22 mouse cellular contexts compared by ENCODE assay signal in the genomic region with DNA sequence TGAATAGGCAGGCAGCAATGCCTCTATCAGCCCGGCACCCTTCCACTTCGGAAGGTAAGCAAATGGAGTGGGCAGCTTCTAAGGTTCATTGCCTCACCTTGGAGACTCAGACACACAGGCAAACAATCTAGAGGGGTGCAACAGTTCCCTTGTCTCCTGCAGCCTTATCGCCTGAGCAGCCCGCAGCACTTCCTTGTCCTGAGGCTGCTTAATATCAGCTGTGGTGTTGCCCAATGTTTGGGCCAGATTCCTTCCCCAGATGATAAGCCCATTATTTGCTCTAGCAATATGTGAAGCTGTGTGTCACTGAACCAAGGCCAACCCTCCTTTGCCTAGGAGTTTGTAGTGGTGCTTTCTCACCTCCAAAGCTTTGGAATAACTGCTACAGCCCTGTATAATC. TPM values are rescaled to one million over a fixed set of nuclear protein-coding genes. Genes with fewer than 3 reads are reported as not detected.
A peak's percentile ranks its signal among the peaks of the same experiment; 100 is the strongest.
DNase-seq lines count a peak whose midpoint lies in the region; ATAC-seq and TF ChIP-seq lines count a peak whose summit lies in the region.
"Had no signal": no experiment of that assay in that cellular context is flagged by ENCODE, and none has a peak within 500 bp of the region (broad histone marks: within the 10 kb centered on the region; RNA-seq: fewer than 3 reads in every experiment).

No protein-coding gene starts in this region.

- no peak for TF ChIP-seq EP300 in lung, postnatal 0 days (IDR thresholded peaks at IDR 0.05)

- intact Hi-C loops in left cerebral cortex, postnatal 4 days (cut with DNase I): no loop called here

- H3K9me3 ChIP-seq in lung, postnatal 0 days (ENCODE audit: low read length): no peaks in the 10 kb centered on the region
- H3K9me3 ChIP-seq in intestine, postnatal 0 days (ENCODE audit: control insufficient read depth): no peaks in the 10 kb centered on the region
- no peaks in the 10 kb centered on the region for H3K9me3 ChIP-seq in stomach, embryonic 15.5 days
- H3K9me3 ChIP-seq in forebrain, embryonic 11.5 days (ENCODE audit: control insufficient read depth, low read length): no peaks in the 10 kb centered on the region
- H3K9me3 ChIP-seq: G1E; heart, embryonic 13.5 days; hindbrain, embryonic 10.5 days; limb, embryonic 12.5 days; neural tube, embryonic 13.5 days had no signal

- no peak for TF ChIP-seq CTCF in lung, postnatal 0 days (IDR thresholded peaks at IDR 0.05)
- TF ChIP-seq CTCF in lung, adult 2 months (IDR thresholded peaks at IDR 0.05; ENCODE audit: insufficient read depth, low read length): no peak
- TF ChIP-seq CTCF in intestine, postnatal 0 days (IDR thresholded peaks at IDR 0.05; ENCODE audit: low read depth): no peak

- peak; percentile 61 for DNase-seq in lung, postnatal 0 days (ENCODE audit: low spot score)
- no peak for DNase-seq in lung, adult 2 months
- no peak for DNase-seq in left cerebral cortex, postnatal 4 days
- no peak for DNase-seq in forebrain, embryonic 11.5 days (ENCODE audit: low spot score)
- DNase-seq: cerebellum, adult 9-10 months; gastrocnemius, postnatal 14 days; kidney, postnatal 10 days; retina, postnatal 1 day; right cerebral cortex, postnatal 4 days; thymus, adult 2 months had no signal

- peak; percentile 81 for ATAC-seq in lung, postnatal 0 days
- ATAC-seq in hematopoietic stem cell, adult 5-6 weeks (replicated peaks in 1 of 2; ENCODE audit: insufficient read depth in 1 of 2, low FRiP score in 2 of 2, low TSS enrichment in 1 of 2, low read depth in 1 of 2, poor library complexity in 2 of 2, severe bottlenecking in 2 of 2): peak; percentile 67 to 83
- ATAC-seq in intestine, postnatal 0 days: peak; percentile 65
- peak; percentile 93 for ATAC-seq in stomach, embryonic 15.5 days (ENCODE audit: insufficient read depth, low FRiP score, low read depth)
- no peak for ATAC-seq in forebrain, embryonic 11.5 days (replicated peaks; ENCODE audit: low FRiP score)
- ATAC-seq: CD4-positive, CD25-positive, alpha-beta regulatory T cell, adult 4 months; inflammation-experienced regulatory T-cells, adult 6 months had no signal

- no peak overlapping the region for H3K27ac ChIP-seq in lung, postnatal 0 days (ENCODE audit: low read length)
- no peak overlapping the region for H3K27ac ChIP-seq in intestine, postnatal 0 days (ENCODE audit: low read depth, low read length)
- H3K27ac ChIP-seq in stomach, embryonic 15.5 days: no peak overlapping the region
- no peak overlapping the region for H3K27ac ChIP-seq in forebrain, embryonic 11.5 days (ENCODE audit: low read depth, low read length)
- H3K27ac ChIP-seq: heart, embryonic 13.5 days; hindbrain, embryonic 10.5 days; left cerebral cortex, adult 2 months; limb, embryonic 12.5 days; neural tube, embryonic 13.5 days had no signal

- no peak overlapping the region for H3K4me2 ChIP-seq in lung, postnatal 0 days (replicated peaks; ENCODE audit: low read depth, low read length)
- H3K4me2 ChIP-seq in intestine, postnatal 0 days (replicated peaks; ENCODE audit: low read depth): no peak overlapping the region
- no peak overlapping the region for H3K4me2 ChIP-seq in stomach, embryonic 15.5 days
- no peak overlapping the region for H3K4me2 ChIP-seq in forebrain, embryonic 11.5 days (ENCODE audit: low read depth, low read length, severe bottlenecking)
- H3K4me2 ChIP-seq: heart, embryonic 13.5 days; limb, embryonic 12.5 days; midbrain, embryonic 11.5 days; neural tube, embryonic 13.5 days had no signal

- H3K4me1 ChIP-seq in lung, postnatal 0 days (ENCODE audit: insufficient read depth, low read depth, low read length): no peaks in the 10 kb centered on the region
- H3K4me1 ChIP-seq in lung, adult 2 months (ENCODE audit: control insufficient read depth, insufficient read depth, low read length): no peaks in the 10 kb centered on the region
- no peaks in the 10 kb centered on the region for H3K4me1 ChIP-seq in intestine, postnatal 0 days (replicated peaks; ENCODE audit: control insufficient read depth, insufficient read depth, low read length)
- no peaks in the 10 kb centered on the region for H3K4me1 ChIP-seq in stomach, embryonic 15.5 days
- H3K4me1 ChIP-seq in forebrain, embryonic 11.5 days (replicated peaks; ENCODE audit: control insufficient read depth, insufficient read depth, low read length): no peaks in the 10 kb centered on the region
- H3K4me1 ChIP-seq: heart, embryonic 13.5 days; hindbrain, embryonic 10.5 days; limb, embryonic 12.5 days; neural tube, embryonic 13.5 days had no signal

- no peaks in the 10 kb centered on the region for H3K27me3 ChIP-seq in lung, postnatal 0 days (replicated peaks; ENCODE audit: insufficient read depth, low read length)
- no peaks in the 10 kb centered on the region for H3K27me3 ChIP-seq in intestine, postnatal 0 days (replicated peaks; ENCODE audit: control insufficient read depth, insufficient read depth, low read length)
- H3K27me3 ChIP-seq in stomach, embryonic 15.5 days (replicated peaks): no peaks in the 10 kb centered on the region
- H3K27me3 ChIP-seq in forebrain, embryonic 11.5 days (ENCODE audit: control insufficient read depth, insufficient read depth, low read length): no peaks in the 10 kb centered on the region
- H3K27me3 ChIP-seq: heart, embryonic 13.5 days; limb, embryonic 12.5 days had no signal

- no peak overlapping the region for H3K4me3 ChIP-seq in lung, postnatal 0 days (ENCODE audit: low read depth, low read length)
- no peak overlapping the region for H3K4me3 ChIP-seq in lung, adult 2 months (replicated peaks; ENCODE audit: extremely low read depth, low read depth, low read length)
- H3K4me3 ChIP-seq in intestine, postnatal 0 days (ENCODE audit: low read depth, low read length): no peak overlapping the region
- H3K4me3 ChIP-seq in stomach, embryonic 15.5 days (replicated peaks): no peak overlapping the region
- no peak overlapping the region for H3K4me3 ChIP-seq in forebrain, embryonic 11.5 days (ENCODE audit: low read depth, low read length)
- H3K4me3 ChIP-seq: heart, embryonic 13.5 days; hindbrain, embryonic 10.5 days; left cerebral cortex, adult 2 months; limb, embryonic 12.5 days; neural tube, embryonic 13.5 days had no signal

- no peak overlapping the region for H3K9ac ChIP-seq in lung, postnatal 0 days (replicated peaks; ENCODE audit: low read depth)
- H3K9ac ChIP-seq in intestine, postnatal 0 days (ENCODE audit: low read depth, low read length): no peak overlapping the region
- H3K9ac ChIP-seq in stomach, embryonic 15.5 days: no peak overlapping the region
- H3K9ac ChIP-seq in forebrain, embryonic 11.5 days (ENCODE audit: low read length): no peak overlapping the region
- H3K9ac ChIP-seq: heart, embryonic 13.5 days; limb, embryonic 12.5 days; neural tube, embryonic 13.5 days had no signal

- H3K36me3 ChIP-seq in lung, postnatal 0 days (ENCODE audit: insufficient read depth, low read length): no peaks in the 10 kb centered on the region
- H3K36me3 ChIP-seq in intestine, postnatal 0 days (ENCODE audit: control insufficient read depth, insufficient read depth): no peaks in the 10 kb centered on the region
- H3K36me3 ChIP-seq in stomach, embryonic 15.5 days: no peaks in the 10 kb centered on the region
- no peaks in the 10 kb centered on the region for H3K36me3 ChIP-seq in forebrain, embryonic 11.5 days (ENCODE audit: control insufficient read depth, insufficient read depth, low read length)
- H3K36me3 ChIP-seq: G1E; heart, embryonic 13.5 days; hindbrain, embryonic 10.5 days; limb, embryonic 12.5 days; neural tube, embryonic 13.5 days had no signal

- no peak for TF ChIP-seq POLR2A in lung, adult 2 months (IDR thresholded peaks at IDR 0.05; ENCODE audit: borderline replicate concordance, extremely low read depth, low read depth, low read length)

- 39% methylated on average over 4 of the region's 4 CpGs for WGBS in lung, postnatal 0 days
- 51% methylated on average over 4 of the region's 4 CpGs for WGBS in lung, adult 2 months
- 34% methylated on average over 4 of the region's 4 CpGs for WGBS in intestine, postnatal 0 days
- WGBS in stomach, embryonic 15.5 days: 62% methylated on average over 4 of the region's 4 CpGs
- WGBS in forebrain, embryonic 11.5 days: 98% methylated on average over 4 of the region's 4 CpGs

RNA-seq across cellular contexts. Expression of gene Gpr141, which starts 58.8 kb away (rescaled TPM):
- polyA plus RNA-seq in lung, postnatal 0 days (2015; fragmentation: Nextera tagmentation; extraction: Ambion mirVana): 1.4 and 2.6 TPM in 2 replicates
- 0.46 and 1.5 TPM in 2 replicates for polyA plus RNA-seq in lung, adult 2 months (2012; rRNA removed)
- 5.3 and 14.3 TPM in 2 replicates for total RNA-seq in hematopoietic stem cell, adult 5-6 weeks (2017)
- 0.24 and 0.27 TPM in 2 replicates for polyA plus RNA-seq in intestine, postnatal 0 days (2015; fragmentation: Nextera tagmentation; extraction: Ambion mirVana)
- 1.4 and 2.3 TPM in 2 replicates for polyA plus RNA-seq in stomach, embryonic 15.5 days (2015; fragmentation: Nextera tagmentation; extraction: Ambion mirVana)
- under 1 TPM in 1 of 2 experiments, not detected in 1; 0.28 TPM for total RNA-seq in left cerebral cortex, postnatal 4 days (2021)
- polyA plus RNA-seq in forebrain, embryonic 11.5 days (2014; fragmentation: Nextera tagmentation; extraction: Ambion mirVana): not detected in 2 replicates
- total RNA-seq: gastrocnemius, postnatal 14 days; left cerebral cortex, adult 2 months had no signal
- polyA plus RNA-seq: CD4-positive, CD25-positive, alpha-beta regulatory T cell, adult 4 months; G1E; hindbrain, embryonic 10.5 days had no signal
